Mouse (Mus musculus) E14TG2a.4 (cell line): ENCODE measurements around the gene Kctd15.

Experiments
- CTCF ChIP-seq: conservative IDR thresholded peaks from 2 replicates; pipeline ENCODE4 v1.5.1; 2014; ENCODE audit warnings: low read length
- NANOG ChIP-seq: IDR thresholded peaks from 2 replicates; pipeline ENCODE4 v1.6.1; 2014; ENCODE audit warnings: borderline replicate concordance, low read length, mixed read lengths
- POU5F1 ChIP-seq: IDR thresholded peaks from 2 replicates; pipeline ENCODE4 v1.6.1; 2014; ENCODE audit warnings: low read length, borderline replicate concordance

DNA sequence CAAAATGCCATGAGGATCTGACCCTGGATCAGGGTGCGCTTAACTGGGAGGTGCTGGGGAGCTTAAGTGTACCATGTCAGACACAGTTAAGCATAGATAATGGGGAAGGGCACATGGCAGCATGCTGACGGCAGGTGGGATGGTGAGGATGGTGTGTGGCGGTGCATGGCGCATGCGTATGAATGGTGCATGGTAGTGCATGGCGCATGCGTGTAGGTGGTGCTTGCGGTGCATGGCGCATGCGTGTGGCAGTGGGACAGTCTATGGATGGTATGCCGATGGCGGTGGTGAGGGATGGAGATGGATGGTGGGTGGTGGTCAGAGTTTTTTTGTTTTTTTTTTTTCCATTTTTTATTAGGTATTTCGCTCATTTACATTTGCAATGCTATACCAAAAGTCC lies 37.4 kb upstream of the Kctd15 start:
- TF ChIP-seq CTCF (no peak), POU5F1 (no peak), NANOG (no peak)
